Mouse (Mus musculus) kidney, postnatal 25 days (tissue): ENCODE data around the gene Surf4.

Source experiments
- DNase-seq, 2 experiments: peaks; one replicate each; pipeline ENCODE4 v3.0.0; 2021; ENCODE audit warnings: mixed read lengths in 2 of 2

Surf4 gene

DNA sequence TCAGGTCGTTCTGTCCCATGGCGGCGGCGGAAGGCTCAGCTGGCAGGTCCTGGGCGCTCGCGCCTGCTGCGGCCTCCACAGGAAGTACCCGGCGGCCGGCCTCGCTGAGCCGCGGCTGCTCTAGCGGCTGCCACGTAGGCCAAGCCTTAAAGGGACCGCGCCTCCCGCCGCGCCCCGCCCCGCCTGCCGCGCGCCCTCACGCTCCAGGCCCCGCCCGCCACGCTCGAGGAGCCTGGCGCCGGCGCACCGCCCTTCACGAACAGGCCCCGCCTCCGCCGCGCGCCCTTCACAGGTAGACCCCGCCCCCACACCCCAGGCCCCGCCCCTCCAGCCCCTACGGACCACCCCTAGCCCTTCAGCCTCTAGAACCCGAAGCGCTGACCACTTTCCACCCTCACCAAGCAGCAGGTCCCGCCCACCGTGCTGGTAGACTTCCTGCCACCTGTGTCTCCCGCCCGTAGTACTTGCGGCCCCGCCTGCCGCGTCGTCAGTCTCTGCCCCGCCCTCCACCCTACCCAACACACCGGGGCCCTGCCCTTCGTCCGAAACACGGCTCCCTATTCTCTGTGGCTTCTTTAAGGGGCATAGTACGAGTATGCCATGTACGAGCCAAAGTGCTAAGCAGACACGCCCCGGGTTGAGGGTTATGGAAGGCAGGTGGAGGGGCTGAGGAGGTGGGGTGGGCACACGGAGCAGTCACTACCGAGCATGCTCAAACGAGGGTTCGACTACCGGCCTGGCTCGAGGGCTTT, at the start of gene Surf4, which contains the start of gene Stkld1:
TSS of gene Surf4 (minus strand) at position 625 of the 752 bp plus-strand sequence.
TSS of gene Stkld1 (plus strand) at position 744 of the 752 bp plus-strand sequence.
- peak; percentile 96 to 99 for DNase-seq

DNA sequence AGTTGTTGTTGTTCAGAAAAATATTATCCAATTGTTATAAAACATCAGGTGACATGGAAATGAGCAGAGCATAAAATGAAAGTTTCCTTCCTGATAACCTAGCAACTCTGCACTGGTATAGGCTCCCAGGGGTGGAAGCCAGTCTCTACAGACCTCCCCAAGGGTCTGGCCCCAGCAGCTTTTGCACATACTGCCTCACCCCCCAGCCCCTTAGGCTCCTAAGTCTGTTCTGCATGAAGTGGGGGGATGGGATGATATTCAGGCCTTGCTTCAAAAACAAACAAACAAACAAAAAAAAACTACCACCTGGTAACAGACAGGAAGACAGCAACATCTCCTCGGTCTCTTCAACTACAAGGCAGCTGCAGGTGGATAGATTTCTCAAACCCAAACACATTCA, 46.6 kb upstream of the Surf4 start:
- DNase-seq, result no peak

- peak in 1 of 2 experiments; percentile 54 for DNase-seq
Observed at GRCm38 (mm10) chr2:26973960-26974359, 40.2 kb upstream of the Surf4 start.

GRCm38 (mm10) chr2:26973116-26973515, 39.4 kb upstream of the Surf4 start, which contains the start of gene Adamts13:
TSS of gene Adamts13 (plus strand) at chr2:26973416.
- DNase-seq, result no peak

DNA sequence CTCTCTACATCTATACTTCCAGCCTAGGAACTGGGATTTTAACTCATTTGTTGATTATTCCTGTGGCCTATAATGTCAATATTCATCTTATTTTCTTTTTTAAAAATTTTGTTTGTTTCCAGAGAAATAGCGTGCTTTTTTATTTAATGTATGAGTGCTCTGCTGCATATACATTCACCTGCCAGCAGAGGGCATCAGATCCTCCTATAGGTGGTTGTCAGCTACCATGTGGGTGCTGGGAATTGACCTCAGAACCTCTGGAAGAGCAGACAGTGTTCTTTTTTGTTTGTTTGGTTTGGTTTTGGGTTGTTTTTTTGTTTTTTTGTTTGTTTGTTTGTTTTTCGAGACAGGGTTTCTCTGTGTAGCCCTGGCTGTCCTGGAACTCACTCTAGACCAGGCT, 33.5 kb upstream of the Surf4 start:
- DNase-seq, result no peak

DNA sequence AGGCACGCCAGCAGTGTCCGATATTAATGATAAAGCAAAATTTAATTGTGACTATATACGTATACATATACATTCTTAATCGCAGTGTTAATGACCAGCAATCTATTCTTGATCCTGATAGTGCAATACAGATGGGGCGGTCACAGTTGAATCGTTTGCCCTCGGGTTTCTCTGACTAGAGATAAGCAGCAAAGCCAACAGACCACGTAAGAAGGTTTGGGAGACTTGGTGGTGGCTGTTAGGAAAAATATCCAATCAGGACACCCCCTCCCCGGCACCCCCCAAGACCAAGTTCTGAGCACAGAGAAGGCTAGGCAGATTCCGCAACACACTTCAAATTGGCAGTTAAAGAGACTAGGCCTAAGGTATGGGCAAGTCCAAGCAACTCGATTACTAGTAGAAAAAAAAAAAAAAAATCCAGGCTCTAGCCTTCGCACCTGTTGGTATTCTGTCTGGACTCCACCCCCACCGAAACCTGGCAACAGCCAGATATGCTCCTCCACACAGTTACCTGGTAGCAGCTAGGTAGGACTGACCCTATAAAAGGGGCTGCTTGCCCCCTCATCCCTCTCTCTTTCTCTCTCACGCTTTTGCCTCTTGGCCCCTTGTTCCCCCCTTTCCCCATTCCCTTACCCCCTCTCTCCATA, 31.1 kb upstream of the Surf4 start:
- no peak for DNase-seq

DNA sequence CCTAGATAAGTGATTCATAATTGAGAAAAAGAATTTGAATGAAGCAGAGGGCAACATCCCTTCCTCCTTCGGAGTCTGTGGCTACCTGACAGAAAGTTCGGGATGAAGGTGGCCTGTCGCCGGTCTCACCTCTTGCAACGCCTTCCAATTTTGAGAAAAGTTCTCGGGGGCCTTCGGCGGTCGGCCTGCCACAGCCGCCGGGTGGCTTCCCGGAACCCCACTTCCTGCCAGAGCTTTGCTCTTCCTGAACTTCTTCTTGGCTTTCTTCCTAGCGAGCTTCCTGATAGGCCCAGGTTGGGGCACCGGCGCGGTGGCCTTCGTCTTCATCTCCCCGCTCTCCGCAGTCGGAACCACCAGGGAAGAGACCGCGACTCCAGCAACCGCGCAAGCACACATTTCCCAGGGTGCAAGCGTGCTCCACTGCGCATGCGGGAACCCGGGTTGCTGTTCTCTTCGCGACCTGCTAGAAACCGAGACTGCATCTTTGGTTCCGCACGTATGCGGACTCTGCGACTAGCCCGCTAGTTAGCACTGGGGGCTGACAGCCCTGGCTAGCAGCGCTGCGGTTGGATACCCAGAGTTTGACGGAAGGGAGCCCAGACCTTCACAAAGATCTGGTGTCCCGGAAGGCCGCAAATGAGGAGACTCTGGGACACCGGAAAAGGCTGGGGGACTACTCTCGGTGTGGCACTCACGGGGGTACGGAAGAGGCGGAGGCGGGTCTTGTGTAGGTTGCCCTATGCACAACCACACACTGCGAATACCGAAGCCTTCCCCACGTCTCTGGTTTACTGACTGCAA, 30.4 kb upstream of the Surf4 start, which contains the start of gene Rexo4:
TSS of gene Rexo4 (minus strand) at position 464 of the 801 bp plus-strand sequence.
- peak; percentile 93 to 96 for DNase-seq

DNA sequence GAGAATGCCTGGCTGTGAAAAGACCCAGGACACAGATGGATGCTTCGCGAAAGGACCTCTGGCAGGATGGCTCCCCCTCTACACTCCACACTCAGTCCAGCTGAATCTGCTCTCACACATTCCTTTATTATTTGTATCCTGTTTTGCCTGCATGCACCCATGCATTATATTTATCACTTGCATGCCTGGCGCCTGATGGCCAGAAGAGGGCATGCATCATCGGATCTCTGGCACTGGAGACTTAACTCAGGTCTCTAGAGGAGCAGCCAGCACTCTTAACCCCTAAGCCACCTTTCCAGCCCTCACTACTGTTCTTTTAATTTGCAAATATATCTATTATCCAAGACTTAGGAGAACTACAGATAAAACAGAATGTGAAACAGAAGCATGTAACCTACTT, 27.0 kb upstream of the Surf4 start:
- DNase-seq, result peak in 1 of 2 experiments; percentile 39

DNA sequence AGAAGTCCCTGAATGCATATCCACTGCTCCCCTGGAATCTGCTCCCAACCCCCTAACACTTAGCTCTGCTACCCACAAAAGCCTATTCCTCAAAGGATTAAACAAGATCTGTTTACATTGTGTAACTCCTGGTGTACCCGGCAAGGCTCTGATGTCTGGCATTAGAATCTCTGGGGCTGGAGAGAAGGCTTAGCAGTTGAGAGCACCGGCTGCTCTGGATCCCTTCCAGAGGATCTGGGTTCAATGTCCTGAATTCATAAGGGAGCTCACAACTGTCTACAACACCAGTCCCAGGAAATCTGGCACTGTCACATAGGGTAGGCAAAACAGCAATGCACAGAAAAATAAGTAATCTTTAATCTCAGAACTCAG, 23.7 kb upstream of the Surf4 start:
- peak in 1 of 2 experiments; percentile 23 for DNase-seq

DNA sequence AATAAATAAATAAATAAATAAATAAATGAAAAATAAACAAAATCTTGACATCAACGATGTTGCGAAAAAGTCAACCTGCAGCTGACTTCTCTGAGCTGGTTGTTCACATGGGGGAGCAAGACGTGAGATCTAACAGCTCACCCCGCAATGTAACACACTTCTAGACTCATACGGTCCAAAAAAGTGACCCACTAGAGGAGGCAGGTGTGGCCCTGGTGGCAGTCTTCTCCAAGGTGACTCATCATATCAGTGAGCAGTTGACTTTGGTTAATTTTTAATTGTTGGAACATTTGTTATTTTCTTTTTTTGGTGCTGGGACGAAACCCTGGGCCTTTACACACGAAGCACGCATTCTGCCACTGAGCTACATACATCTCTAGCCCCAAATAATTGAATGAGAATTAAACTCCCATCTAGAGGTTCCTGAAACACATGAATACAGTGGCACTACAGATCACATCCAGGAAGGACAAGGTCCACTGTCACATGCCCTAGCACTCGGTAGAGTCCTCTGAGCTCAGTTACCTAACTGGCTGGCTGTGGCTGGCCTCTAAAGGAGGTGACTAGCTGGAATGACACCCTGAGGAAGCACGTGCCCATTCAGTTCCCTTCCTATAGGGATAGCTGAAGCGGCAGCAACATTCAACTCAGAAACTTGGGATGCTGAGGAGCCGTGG, 23.2 kb upstream of the Surf4 start:
- peak; percentile 13 to 65 for DNase-seq

- no peak for DNase-seq
Observed at GRCm38 (mm10) chr2:26954735-26955395, 21.1 kb upstream of the Surf4 start.

DNA sequence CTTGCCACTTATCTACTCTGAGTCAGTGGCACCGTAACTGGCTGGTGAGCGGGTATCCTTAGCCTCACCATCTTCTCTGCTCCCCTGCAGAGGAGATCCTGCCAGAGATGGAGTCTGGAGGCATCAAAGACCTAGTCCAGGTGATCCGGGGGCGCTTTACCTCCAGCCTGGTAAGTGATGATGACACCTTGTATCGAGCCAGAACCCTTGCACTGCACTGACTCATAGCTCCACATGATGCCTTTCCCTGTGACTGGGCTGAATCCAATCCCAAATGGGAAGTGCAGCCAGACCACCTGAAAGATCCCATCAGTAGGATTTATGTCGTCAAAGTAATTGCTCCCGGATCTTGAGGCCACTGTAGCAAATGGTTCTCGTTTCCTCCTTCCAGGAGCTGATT, 19.1 kb upstream of the Surf4 start:
- no peak for DNase-seq

DNA sequence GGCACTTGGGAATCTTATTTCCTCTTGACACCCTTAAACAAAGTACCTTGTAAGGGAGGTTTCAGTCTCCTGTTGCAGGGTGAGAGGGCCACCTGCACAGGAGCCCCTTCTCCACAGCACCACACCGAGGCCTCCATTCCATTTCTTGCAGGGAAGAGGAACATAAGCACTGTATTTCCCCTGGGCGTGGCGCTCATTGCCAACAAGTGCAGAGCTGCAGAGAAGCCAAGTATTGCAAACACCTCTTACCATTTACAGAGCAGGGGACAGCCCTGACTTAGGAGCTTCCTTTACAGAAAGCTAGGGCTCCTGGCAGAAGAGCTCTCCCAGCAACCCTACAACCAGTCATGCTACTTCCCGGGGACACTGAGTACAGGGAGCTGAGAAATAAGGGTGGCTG, 18.5 kb upstream of the Surf4 start:
- DNase-seq, result no peak

DNA sequence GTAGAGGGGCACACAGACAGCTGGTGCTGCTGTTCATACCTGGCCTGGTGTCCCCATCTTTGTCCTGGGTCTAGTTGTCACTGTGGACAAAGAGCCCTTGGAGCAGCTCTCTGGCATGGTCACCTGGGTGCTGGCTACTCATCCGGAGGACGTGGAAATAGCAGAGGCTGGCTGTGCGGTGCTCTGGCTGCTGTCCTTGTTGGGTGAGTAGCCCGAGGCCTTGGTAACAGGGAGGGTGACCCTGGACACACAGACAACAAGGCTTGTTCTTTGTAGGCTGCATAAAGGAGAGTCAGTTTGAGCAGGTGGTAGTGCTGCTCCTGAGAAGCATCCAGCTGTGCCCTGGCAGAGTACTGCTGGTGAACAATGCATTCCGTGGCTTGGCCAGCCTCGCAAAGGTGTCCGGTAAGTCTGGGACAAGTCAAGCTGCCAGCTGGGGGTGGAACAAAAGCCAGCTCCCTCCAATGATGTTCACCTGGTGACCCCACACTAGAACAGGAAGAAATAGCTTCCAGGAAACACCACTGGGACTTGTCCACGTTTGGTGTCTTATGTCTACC, 17.7 kb upstream of the Surf4 start:
- DNase-seq, result no peak

DNA sequence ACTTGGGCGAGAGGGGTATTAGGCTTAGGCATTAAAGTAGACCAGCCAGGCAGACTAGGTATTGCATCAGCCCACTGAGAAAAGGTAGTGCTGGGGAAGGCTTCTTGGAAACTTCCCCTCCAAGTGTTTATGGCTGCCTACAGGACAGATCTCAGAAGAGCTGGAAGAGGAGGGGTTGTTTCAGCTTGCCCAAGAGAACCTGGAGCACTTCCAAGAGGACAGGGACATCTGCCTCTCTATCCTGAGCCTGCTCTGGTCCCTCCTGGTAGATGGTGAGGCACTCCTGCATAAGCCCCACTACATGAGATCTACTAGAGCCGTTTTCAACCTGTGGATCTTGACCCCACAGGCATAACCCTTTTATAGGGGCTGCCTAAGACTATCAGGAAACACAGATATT, 16.7 kb upstream of the Surf4 start:
- DNase-seq, result no peak

DNA sequence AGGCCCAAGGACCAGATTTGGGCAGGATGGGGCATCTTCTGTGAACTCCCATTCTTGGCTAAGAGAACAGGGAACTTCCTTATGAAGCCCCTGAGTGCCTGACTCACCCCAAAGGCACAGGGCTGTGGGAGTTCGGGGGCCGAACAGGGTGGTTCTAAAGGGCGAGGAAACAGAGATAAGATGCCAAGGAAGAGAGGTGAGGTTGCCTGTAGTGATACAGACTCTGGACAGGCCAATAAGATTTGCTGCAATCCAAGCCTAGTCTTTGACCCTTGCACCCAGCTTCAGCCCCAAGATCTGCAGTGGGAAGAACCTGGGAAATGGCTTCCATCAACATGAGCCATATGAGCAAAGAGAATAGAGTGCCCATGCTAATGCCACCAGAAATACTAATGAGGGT, 9.5 kb upstream of the Surf4 start:
- no peak for DNase-seq

- peak in 1 of 2 experiments; percentile 64 for DNase-seq
Observed at GRCm38 (mm10) chr2:26941539-26941938, 7.8 kb upstream of the Surf4 start.

DNA sequence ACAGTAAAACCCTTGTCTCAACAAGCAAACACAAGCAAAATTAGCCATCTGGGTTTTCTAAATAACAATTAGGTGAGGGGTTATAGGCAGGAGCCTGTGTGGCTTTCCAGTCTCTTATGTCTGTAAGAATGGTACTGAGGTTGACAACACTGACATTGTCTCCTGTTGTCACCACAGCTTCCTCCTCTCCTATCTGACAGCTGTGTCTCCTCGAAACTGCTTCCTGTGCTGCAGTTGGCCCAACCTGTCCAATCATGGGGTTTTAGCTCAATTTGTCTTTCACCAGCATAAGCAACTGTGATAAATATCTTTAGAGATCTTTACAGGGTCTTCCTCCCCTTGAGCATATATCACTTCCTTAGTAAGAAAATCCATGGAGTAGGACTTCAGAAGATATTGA, 2.7 kb upstream of the Surf4 start:
- no peak for DNase-seq

DNA sequence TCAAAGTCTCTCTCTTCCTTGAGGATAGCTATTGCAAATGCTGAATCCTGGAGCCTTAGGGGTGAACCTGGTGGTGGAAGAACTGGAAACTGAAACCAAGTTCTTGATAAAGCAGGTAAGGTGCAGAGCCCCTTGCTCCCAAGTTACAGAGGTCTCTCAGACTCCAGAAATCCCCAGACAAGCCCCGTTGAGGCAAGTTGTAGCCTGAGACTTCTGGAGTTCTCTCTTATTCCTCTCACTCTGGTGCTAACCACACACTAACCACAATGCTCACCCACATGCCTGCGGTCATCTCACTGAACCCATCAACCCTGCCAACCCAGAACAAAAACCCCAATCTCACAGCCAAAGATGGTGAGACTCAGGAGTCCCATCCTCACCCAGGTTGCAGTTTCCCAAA, 1.6 kb upstream of the Surf4 start:
- no peak for DNase-seq

DNA sequence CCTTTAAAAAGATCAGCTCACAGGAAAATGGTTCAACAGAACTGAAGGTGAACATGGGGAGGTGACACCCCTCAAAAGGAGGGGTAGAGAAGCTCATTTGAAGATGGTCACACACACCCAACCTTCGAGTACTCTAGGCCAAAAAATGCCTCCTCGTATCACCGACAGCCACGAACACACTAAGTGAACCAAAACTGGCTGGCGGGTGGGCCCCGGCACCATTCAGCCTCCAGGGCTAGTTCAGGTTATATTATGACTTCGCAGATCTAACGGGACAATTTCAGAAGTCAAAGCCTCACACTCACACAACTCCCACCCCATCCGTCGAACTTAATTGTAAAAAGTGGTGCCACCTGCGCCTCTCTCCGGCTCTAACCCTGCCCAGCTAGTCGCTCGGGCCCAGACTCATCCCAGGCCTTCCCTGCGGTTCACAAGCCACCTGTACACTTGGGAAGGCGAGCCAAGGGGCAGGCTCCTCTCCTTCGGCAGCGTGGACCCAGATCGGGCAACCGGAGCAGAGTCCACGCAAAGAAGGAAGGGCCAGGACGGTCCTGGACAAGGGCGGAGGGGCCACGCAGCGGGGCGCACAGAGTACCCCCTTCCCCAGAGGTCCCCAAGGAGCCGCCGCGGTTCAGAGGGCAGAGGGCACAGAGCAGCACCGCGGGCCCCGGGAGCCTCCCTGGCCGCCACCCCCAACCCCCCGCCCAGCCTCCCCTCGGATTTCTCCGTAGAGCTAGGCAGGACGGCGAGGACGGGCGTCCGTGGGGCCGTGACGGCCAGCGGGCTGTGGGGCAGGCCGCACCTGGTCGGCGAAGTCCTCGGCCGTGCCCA, 1.0 kb downstream of the Surf4 start:
- DNase-seq, result peak; percentile 60 to 83

DNA sequence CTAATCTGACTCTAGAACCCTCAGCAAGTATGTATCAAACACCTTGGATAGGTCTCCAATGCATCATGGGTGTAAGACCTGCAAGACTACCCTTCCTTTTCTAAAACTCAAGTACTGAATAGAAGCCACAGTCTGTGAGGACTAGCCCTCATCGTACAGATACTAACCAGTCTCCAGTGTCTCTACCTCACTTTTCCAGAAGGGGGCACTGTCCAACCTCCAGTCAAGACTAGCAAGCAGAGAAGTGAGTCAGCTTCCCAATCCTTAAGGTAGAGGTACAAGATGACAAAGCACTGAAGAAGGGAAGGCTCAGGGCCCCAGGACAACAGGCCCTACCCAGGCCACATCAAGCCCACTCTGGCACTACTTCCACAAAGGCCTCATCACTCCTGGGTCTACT, 3.3 kb downstream of the Surf4 start:
- DNase-seq, result peak; percentile 75 to 82
